Mouse (Mus musculus) E14TG2a.4 (cell line): ENCODE measurements around the gene Cilp.

Source experiments
- CTCF ChIP-seq: conservative IDR thresholded peaks from 2 replicates; pipeline ENCODE4 v1.5.1; 2014; ENCODE audit warnings: low read length
- NANOG ChIP-seq: IDR thresholded peaks from 2 replicates; pipeline ENCODE4 v1.6.1; 2014; ENCODE audit warnings: borderline replicate concordance, low read length, mixed read lengths

GRCm38 (mm10) chr9:65223927-65224326 lies 41.1 kb upstream of the Cilp start:
- no peak for TF ChIP-seq CTCF
- TF ChIP-seq NANOG = no peak
